Mouse (Mus musculus): ENCODE results near the gene Mast4.
A peak's percentile ranks its signal among the peaks of the same experiment; 100 is the strongest.

Mast4 gene

DNA sequence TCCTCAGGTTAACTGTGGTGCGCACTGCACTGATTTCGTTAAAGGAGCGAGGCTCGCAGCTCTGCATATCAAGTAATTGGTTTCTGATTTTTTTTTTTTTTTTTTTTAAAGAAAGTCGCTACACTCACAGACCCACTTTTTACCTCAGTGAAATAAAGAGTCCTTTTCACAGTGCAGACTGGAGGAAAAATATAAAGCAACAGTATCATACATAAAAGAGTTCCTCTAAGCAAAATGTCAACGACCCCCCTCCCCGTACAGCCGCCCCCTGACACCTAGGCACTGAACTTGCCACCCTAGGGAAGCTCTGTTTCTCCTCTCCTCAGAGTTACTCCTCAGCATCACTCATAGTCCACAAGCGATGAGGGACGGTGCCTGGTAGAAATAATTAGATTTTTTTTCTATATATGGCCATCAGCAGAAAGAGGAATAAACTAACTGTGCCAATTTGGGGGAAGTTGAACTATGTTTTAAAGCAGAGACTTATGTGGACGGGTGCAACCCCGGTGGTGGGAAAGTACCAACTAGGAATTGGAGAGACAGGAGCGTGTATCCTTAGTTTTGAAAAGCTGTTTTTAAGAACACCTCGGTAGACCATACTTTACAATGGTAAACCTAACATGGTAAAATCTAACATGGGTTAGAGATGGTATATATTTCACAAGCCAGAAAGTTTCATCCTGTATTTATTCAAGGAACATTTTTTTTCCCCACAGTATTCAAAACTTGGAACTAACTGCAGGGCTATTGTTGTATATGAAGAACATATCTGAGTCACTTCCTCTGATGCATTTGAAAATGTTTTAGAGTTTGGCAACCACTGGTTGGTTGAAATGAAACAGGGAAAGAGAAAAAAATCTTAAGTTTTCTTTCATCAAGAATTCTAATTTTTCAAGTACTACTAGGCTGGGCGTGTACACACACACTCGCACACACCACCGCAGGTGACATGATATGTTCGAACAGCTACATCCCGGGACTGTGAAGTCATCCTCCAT lies 375.7 kb downstream of the Mast4 start:
- no peak for DNase-seq

DNA sequence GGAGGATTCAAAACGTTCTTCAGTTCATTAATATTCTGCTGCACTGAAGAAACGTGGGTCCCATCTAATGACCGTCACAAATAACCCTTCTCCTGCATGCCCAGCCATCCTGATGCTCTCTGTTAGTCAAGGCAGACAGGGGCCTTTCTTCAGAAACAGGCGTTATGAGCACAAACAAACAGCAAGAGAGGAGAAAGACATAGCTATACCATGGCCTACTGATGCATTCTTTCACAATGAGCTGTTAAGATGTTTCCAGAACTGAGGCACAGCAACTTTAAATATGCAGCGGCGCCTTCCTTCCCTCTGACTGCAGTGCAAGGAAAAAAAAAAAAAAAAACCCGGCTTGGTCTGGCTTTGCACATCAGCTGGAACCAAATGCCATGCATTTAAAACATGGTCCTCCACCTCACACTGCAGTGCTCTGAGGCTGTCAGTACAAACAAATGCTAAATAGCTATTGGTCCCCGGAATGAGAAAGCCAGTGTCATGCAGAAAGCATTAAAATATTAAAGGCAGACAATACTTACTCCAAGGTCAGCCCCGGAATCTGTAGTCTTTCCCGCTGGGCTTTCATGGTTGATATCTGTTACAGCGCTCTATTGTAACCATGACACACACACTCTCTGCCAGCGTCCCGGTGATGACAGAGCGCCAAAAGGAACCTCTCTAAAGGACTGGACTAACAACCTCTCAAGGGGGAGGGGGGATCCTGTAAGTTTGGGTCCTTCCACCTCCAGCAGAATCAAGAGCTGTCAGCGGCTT lies 376.6 kb downstream of the Mast4 start:
- no peak for DNase-seq

DNA sequence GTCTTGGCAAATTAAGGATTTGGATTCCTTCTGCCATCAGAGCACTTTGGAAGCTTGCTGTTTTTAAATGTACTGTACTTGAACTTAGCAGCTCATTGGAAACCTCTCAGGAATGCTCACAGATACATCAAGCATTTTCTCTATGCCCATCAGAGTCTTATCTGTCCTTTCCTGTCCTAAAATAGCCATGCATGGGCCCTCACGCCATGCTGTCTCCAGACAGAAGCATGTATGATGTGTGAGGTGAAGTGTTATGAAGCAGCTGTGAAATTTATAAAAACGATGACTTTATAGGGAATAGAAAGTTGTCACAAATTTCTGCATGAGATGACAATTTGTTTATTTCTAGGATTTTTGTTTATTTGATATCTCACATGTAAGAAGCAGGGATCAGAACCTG lies 378.8 kb downstream of the Mast4 start:
- DNase-seq, result no peak

DNA sequence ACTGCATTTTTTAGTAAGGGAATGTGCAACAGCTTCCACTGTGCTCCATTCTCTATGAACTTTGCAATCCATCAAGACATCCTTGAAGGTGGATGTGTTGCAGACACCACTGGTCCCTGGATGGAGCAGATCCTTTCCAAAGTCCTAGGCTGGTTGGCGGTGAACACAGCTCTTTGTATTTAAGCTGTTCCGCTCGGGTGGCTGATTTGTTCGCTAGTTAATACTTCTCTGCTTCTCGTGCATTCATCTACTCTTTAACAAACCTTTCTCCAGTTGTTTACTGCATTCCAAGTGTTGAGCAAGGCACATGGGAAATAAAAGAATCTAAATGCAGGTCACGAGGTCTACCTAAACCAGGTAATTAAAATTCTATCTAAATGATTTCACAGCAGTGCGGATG lies 384.5 kb downstream of the Mast4 start:
- no peak for DNase-seq

DNA sequence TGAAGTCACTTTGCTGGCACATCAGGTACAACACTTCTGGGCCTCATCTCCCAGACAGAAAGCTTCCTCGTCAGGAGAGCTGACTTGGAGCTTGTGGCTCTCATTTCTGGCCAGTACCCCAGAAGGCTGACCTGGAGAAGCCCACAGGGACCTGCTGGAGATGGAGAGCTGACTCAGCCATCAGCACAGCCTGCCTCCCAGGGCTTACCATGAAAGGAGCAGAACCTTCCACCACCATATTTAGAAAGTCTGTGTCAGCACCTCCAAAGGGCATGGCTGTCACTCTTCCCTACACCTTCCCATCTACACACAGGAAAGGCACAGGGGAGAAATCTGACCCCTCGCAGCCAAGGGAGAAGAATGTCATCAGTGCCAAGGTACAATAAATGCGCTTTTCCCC lies 385.3 kb downstream of the Mast4 start:
- DNase-seq, result no peak

DNA sequence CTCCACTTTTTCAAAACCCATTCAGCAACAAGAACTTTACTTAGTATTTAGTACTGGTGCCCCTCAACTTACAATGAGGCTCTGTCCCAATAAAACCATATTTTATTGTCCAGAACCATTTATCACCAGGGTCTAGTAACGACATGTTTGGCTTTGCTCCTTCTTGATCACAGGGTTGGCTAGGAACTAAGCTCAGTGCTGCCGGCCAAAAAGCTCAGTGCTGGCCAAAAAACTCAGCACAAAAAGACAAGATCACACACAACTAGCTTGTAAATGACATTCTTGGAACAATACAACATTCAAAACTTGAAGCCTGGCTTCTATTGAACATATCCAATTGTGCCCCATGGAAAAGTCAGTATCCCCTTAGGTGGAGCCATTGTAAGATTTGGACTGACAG lies 386.8 kb downstream of the Mast4 start:
- no peak for DNase-seq

DNA sequence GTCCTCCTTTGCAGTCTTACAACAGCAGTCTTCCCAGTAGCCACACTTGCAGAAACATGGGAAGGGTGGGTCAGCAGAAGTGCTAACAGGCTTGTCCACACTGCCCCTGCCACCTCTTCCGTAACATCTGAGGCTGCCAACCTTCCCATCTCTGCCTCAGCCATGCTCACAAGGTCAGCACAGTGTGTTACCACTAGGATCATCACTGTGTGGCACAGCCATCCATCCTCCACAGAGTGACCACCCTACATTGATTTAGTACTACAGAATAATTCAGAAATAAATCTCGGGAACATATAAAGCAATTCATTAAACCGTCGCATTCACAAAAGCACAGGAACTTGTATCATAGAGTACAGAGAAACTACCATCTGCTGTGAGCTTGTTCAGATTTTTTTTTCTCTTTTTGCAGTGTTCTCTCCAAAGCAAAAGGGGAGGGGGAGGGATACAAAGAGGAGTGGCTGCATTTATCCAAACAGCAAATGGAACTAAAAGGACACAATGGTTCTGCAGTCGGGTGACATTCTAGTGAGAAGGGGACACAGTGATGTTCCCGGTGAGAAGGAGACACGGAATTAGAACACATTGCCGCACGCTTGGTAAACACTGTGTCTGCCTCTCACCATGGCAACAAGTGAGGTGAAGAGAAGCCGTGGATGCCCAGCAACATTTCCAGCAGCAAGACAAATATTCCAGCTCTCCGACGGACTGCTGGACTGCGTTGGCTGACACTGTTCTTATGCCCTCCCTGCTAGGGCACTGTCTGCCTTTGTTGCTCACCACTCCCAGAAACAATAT lies 388.1 kb downstream of the Mast4 start:
- DNase-seq, result no peak

DNA sequence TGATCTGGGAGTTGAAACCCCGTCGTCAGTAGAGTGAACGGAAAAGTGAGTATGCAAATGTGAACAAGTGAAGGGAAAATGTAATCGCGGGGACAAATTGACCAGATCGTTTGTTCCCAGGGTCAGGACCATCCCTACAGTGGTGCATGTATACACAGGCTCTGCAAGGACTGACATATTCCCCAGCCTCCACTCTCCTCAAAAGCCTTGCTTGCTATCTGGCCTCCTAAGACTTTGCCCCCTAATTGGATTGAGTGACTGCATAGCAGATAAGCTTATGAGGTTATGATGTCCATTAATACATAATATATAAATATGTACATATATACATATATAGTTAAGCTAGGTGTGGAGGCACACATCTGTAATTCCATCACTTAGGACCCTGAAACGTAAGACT lies 388.8 kb downstream of the Mast4 start:
- no peak for DNase-seq

DNA sequence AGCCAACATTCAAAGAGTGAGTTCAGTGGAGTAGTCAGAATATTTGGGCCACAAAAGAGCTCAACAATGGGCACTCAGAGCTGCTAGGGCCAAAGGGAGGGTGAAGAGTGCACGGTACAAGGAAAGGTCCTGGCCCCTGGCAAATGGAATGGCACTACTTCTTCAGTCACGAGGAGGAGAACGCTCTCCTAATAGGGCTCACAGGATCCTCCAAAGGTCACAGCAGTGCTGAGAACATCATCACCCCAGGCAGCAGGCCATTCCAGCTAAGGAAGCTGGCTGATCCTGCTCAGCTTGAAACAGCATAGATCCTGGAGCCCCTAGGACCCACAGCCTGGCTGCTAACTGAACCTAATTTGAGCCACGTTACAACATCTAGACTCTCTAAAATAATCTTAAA lies 389.8 kb downstream of the Mast4 start:
- no peak for DNase-seq

DNA sequence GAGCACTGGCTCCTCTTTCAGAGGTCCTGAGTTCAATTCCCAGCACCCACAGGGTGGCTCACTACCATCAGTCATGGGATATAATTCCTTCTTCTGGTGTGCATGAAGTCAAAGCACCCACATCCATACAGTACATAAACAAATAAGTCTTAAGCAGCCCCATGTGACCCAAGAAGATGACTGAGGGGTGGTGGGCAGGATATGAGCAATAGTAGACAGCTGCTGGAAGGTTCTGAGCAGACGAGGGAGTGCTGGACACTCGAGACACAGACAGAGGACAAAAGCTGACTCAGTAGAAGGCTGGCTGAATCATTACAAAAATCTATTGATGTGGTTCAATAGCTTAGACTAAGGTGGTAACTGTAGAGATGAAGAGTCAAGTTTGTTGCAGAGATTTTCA lies 391.7 kb downstream of the Mast4 start:
- no peak for DNase-seq

DNA sequence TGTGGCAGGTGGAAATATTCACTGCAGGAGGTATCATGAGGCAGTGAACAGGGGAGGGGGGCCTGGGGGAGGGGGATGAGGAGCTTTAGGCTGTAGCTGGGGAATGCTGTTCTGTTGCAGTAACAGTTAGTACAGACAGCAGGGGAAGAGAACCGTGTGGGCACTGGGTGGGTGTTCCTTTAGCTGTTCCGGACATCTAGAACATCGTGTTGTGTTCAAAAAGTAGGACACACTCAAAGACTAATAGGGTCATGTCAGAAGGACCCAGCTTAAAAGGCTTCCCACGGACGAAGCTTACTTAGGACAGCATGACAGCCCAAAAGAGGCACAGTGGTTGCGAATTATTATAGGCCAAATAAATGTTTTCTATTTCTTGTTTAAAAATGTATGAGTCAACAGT lies 393.8 kb downstream of the Mast4 start:
- no peak for DNase-seq

DNA sequence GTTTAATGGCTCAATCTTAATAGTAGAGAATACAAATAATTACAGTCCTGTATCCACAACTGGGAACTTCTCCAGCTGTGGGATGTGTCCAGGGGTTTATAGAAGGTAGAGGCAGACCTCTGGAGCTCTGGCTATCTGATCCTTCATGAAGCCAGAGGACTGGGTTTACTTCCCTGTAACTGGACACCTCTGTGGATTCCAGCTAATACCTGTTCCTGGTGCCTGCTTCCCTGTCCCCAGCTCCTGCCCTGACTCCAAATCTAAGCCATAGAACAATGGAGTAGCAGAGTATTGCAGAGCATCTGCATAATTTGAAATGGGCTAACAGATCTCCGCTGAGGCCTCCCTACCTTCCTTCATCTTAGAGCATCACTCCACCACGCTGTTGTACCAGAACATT lies 398.1 kb downstream of the Mast4 start:
- DNase-seq, result no peak

DNA sequence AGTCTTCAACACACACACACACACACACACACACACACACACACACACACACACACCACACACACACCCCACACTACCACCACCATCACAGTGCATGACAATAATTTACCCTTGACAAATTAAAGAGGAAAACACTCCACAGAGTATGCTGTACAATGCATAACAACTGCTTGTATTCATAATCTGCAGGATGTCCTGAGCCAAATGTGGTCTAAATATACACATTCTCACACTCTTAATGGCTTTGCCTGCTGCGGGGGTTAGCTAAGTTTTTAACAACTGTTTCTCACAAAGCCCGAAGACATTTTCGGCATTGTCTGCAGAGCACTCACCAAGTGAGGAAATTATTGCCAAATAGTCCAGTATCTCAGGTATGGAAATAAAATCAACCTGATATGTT lies 398.5 kb downstream of the Mast4 start:
- no peak for DNase-seq

DNA sequence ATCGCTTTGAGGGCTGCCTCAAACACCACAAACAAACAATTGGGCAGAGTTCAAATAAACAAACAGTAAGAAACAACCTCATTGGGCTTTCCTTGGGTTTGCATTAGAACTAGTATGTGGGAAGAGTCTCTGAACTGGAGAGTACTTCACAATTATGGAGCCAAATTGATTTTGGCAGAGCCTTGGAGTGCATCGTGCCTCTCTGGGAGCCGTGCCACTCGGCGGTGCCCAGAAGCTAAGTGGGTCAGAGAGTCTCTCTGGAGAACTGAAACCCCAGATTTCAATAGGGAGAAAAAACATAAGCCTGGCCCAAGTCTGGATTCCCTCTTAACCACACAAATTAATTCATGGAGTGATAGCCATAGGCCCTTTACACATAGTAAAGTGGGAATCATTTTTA lies 400.6 kb downstream of the Mast4 start:
- peak; percentile 16 for DNase-seq

DNA sequence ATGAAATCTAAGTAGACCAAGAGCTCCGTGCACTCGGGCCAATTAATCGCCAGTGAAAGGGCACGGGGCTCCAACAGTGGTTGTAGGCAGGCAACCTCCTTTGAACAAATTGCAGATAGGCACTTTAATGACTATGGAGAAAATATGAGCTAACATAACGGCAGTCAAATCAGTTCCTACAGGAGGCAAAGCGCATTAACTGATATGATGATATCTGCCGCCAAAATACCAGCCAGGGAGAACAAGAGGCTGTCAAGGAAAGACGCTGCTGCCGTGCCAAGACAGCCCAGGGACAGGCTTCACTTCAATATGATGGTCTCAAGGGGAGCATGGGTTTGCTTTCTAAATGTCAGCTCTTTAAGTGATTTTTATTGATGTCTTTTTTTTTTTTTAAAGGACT lies 401.9 kb downstream of the Mast4 start:
- DNase-seq, result no peak

DNA sequence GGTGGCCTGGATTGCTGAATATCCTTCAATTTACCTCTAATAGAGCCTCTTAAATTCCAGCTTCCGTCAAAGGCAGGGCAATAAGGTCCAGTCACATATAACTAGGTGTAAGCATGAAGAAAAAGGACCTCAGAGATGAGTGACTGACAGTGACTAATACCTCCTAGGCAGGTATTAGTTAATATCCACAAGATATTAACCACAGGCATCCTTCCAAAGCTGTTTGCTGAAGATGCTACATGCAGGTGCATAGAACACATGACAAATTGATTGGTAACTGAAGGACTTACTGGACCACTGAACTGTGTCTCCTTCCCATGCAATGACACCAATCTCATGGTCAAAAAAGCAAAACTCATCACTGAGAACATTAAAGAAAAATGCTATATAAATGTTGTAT lies 402.3 kb downstream of the Mast4 start:
- DNase-seq, result no peak

DNA sequence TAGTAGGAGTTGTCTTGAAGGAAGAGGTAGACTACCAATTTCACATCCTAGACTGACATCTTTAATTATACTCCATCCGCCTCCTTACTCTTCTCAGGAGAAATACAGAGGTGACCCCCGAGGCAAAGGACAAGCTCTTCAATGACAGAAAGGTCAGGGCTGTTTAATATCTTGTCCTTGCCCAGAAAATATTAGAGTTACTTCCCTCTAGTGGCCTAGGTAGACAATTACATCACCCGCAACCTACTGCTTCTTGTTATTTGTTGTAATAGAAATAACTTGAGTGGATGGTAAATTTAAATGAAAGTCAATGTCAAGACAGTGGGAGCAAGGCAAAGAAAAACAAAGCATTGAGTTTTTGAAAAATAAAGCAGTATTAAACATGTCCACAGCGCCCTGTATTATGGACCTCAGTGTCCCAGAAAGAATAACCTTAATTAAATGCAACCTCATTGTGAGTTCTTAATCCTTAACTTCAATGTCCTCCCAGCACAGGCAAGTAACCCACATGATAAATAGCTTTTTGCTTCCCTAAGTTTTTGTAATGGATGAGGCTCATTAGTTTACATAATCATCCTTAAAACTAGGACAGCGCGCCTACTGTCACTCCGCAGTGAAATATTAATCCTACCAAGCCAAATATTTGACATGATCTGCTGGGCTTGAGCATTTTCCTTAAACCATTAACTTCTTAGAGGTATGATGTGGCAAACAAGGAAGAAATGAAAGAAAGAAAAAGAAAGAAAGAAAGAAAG lies 408.3 kb downstream of the Mast4 start:
- DNase-seq, result no peak

DNA sequence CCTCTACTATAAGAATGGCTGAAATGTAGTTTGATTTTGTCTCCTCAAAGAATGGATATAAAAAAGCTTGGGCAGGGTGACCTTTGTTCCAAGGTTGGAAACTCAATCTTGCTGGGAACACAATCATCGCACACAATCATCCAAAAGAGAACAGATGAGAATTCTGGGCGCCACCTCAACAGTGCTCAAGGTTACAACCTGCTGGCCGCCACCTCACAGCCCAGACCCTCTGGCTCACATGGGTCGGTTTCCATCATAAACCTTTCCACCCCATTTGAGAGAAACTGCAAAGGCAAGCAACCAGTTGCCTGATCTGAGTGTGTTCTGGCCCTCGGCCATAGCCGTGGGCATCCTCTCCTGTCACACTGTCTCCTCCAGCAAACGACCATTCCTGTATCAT lies 414.6 kb downstream of the Mast4 start:
- no peak for DNase-seq

DNA sequence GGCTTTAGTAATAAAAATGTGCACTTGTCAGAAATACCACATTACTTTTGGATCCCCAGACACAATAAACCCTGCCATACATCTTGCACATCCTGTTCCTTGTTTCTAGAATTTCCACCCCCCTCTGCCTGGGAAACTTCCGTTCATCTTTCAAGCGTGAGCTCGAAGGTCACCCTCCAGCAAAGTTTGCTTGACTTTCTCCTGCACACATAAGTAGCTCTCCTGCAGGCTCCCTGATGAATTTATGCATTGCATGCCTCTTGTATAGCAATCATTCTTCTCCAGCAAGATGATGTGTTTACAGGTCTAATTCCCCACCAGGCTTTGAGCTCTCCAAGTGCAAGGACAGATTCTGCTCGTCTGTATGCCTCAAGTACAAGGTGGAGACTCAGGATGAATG lies 415.7 kb downstream of the Mast4 start:
- no peak for DNase-seq

DNA sequence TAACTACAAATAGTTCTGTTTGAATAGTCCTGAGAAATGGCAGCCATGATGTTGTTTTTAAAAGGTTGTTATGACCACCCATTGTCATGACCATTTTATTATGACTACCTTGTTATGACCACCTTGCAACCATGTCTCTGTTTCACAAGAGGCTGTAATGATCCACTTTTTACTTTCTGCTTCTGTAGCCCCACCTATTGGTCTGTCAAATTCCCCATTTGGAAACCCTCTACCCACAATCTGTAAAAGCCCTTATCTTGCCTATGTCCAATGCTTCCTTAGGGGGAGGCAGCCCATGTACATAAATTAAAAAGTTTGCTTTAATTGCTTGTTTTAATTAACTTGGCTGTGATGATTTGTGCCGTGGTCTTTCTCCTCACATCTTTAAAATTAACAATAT lies 419.0 kb downstream of the Mast4 start:
- no peak for DNase-seq

DNA sequence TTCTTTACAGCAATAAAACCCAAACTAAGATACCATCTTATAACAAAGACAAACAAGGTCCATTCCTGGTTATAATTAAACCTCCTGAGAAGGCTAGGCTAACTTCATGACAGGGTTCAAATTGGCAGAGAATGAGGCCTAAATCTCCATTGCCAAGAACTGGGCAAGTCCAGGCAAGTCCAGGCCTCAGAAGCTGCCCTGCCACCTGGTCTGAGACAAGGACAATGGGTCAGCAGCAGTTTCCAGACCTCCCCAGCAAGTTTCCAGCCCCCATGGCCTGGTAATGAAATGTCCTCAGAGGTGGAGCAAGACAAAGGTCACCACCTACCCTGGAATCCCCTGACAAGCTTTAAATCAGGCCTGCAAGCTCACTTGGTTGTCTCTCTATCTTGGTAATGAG lies 419.5 kb downstream of the Mast4 start:
- DNase-seq, result no peak

DNA sequence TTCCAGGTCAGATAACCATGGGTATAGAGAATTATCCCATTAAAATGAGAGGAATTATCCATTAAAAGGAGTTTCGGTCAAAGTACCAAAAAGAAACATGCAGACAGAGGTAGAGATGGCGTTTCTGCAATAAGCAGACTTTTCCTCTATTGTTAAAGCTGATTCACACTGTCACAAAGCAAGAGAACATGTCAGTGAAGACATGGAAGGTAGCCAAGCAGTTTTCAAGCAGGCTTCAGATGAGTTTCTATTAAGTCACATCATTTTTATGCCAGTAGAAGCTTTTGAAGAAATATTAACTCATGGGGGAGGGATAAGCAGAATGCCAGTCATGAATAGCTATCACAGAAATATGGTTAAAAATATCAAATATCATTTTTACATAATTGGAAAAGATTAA lies 420.4 kb downstream of the Mast4 start:
- no peak for DNase-seq

DNA sequence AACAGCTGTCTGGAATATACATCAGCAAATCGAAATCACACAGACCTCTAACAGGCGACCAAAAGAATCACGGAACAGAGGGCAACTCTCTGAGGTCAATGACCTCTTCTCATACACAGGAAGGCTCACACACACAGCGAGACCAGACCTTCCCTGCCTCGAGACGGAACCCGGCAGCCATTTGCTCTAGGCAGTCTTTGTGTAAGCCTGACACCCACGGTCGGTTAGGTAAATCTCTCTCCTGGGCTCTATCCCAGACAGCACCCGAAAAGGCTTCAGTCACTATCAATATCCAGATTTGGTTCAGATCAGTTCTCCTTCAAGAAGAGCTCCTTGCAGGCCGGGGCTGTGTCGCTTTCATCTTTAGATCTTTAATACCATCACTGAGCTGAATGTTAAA lies 421.4 kb downstream of the Mast4 start:
- DNase-seq, result no peak
